Mouse (Mus musculus) NIH3T3 (cell line): ENCODE results near the gene Wfdc16.

Experiments used
- DNase-seq: peaks from one replicate; pipeline ENCODE4 v3.0.0-alpha.2; 2012; ENCODE audit warnings: low read depth

The Wfdc16 gene

GRCm38 (mm10) chr2:164600179-164600578, 38.4 kb downstream of the Wfdc16 start:
- no peak for DNase-seq

GRCm38 (mm10) chr2:164593494-164593893, 45.1 kb downstream of the Wfdc16 start, which contains the start of gene Eppin:
Gene Eppin (minus strand): TSS chr2:164593594.
- DNase-seq: no peak

GRCm38 (mm10) chr2:164592014-164592413, 46.6 kb downstream of the Wfdc16 start:
- peak; percentile 80 for DNase-seq

GRCm38 (mm10) chr2:164585025-164585725, 53.4 kb downstream of the Wfdc16 start, which contains the start of gene Wfdc6a:
Gene Wfdc6a (minus strand): TSS chr2:164585447.
- peak; percentile 20 for DNase-seq
